In the genomic region with DNA sequence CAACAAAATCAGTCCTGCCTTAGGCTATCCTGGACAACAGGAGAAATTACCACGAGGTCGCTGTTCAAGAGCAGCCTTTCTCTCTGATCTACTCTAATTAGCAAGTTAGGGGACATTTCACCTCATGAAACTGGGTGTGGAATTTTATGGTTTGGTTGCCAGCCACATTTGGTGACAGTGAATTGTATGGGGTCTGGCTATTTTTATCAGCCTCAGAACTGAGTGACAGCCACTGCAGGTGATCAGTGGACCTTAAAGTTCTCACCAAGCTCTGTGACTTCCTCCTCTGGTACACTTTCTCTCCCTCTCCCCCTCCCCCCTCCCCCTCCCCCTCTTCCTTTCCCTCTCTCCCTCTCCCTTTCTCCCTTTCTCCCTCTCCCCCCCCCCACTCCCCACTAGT, we compare ENCODE assay signal across 19 mouse cellular contexts.
DNase-seq lines count a peak whose midpoint lies in the region; ATAC-seq and TF ChIP-seq lines count a peak whose summit lies in the region.
"Had no signal": no experiment of that assay in that cellular context is flagged by ENCODE, and none has a peak within 500 bp of the region (broad histone marks: within the 10 kb centered on the region; RNA-seq: fewer than 3 reads in every experiment).

No protein-coding gene starts in this region.

- TF ChIP-seq RAD21 in CH12.LX (IDR thresholded peaks at IDR 0.05; ENCODE audit: low read depth, low read length): no peak

- H3K9me3 ChIP-seq in forebrain, embryonic 13.5 days (replicated peaks): 0 out of 2 replicates have a peak, but pooled peaks cover 5% of the 10 kb centered on the region
- H3K9me3 ChIP-seq in forebrain, embryonic 11.5 days (ENCODE audit: control insufficient read depth, low read length): no peaks in the 10 kb centered on the region; the same call in 1 of the 2 replicates
- no peaks in the 10 kb centered on the region for H3K9me3 ChIP-seq in CH12.LX (replicated peaks; ENCODE audit: low read length)
- H3K9me3 ChIP-seq: embryonic facial prominence, embryonic 12.5 days; forebrain, embryonic 12.5 days; forebrain, embryonic 15.5 days had no signal

- H3K79me2 ChIP-seq in CH12.LX (replicated peaks; ENCODE audit: control insufficient read depth, extremely low read depth, insufficient read depth, poor library complexity, severe bottlenecking): no peaks in the 10 kb centered on the region

- no peak for ATAC-seq in forebrain, embryonic 13.5 days
- no peak for ATAC-seq in forebrain, embryonic 11.5 days (replicated peaks; ENCODE audit: low FRiP score)
- ATAC-seq: CD4-positive, CD25-positive, alpha-beta regulatory T cell, adult 4 months; forebrain, postnatal 0 days had no signal

- 0 out of 2 replicates have a peak overlapping the region, but pooled peaks have one; percentile 15 for H3K27ac ChIP-seq in forebrain, embryonic 13.5 days
- no peak overlapping the region for H3K27ac ChIP-seq in forebrain, embryonic 11.5 days (ENCODE audit: low read depth, low read length)
- H3K27ac ChIP-seq in spleen, adult 2 months (ENCODE audit: insufficient read depth, low read length): no peak overlapping the region
- no peak overlapping the region for H3K27ac ChIP-seq in CH12.LX (ENCODE audit: insufficient read depth, low read depth)
- H3K27ac ChIP-seq: embryonic facial prominence, embryonic 10.5 days; embryonic facial prominence, embryonic 12.5 days had no signal

- no peaks in the 10 kb centered on the region for H3K36me3 ChIP-seq in forebrain, embryonic 13.5 days (ENCODE audit: poor library complexity, severe bottlenecking)
- no peaks in the 10 kb centered on the region for H3K36me3 ChIP-seq in forebrain, embryonic 11.5 days (ENCODE audit: control insufficient read depth, insufficient read depth, low read length)
- no peaks in the 10 kb centered on the region for H3K36me3 ChIP-seq in spleen, adult 2 months (ENCODE audit: control insufficient read depth, insufficient read depth, low read length)
- H3K36me3 ChIP-seq in CH12.LX (replicated peaks in 1 of 2; ENCODE audit: control insufficient read depth in 1 of 2, insufficient read depth in 1 of 2, low read length in 1 of 2): no peaks in the 10 kb centered on the region
- H3K36me3 ChIP-seq: embryonic facial prominence, embryonic 10.5 days; embryonic facial prominence, embryonic 12.5 days; forebrain, embryonic 12.5 days; forebrain, embryonic 15.5 days had no signal

- no peak for TF ChIP-seq CTCF in spleen, adult 2 months (IDR thresholded peaks at IDR 0.05; ENCODE audit: extremely low read depth, insufficient read depth, insufficient read length, insufficient replicate concordance)
- no peak for TF ChIP-seq CTCF in CH12.LX (conservative IDR thresholded peaks at IDR 0.05 in 1 of 2, IDR thresholded peaks at IDR 0.05 in 1 of 2; ENCODE audit: low read depth in 2 of 2, low read length in 2 of 2)

- DNase-seq in forebrain, embryonic 11.5 days (ENCODE audit: low spot score): no peak
- DNase-seq in spleen, adult 2 months (ENCODE audit: low read depth in 1 of 2, low spot score in 2 of 2): peak; percentile 4 to 34
- no peak for DNase-seq in spleen, adult 12 weeks (ENCODE audit: low spot score)
- DNase-seq in A20 (ENCODE audit: low read depth, low spot score) (peak; percentile 27), CH12.LX (ENCODE audit: extremely low read depth) (peak; percentile 26)
- no peak for DNase-seq in gastrocnemius, postnatal 36 days
- DNase-seq in cerebellum, postnatal 4 days (ENCODE audit: low spot score in 2 of 2): no peak
- DNase-seq: adrenal gland, adult 2 months; adrenal gland, postnatal 10 days; adrenal gland, postnatal 25 days; cerebellum, adult 11 months; cerebellum, adult 8-10 months; forebrain, postnatal 0 days had no signal

- in situ Hi-C loops in CH12.LX (cut with MboI; ENCODE audit: low pct_ligation_motif_present, low pct_unique_long_range_greater_than_20kb, low sequenced_read_pairs): no loop called here

- H3K4me3 ChIP-seq in forebrain, embryonic 13.5 days: no peak overlapping the region
- no peak overlapping the region for H3K4me3 ChIP-seq in forebrain, embryonic 11.5 days (ENCODE audit: low read depth, low read length)
- no peak overlapping the region for H3K4me3 ChIP-seq in spleen, adult 2 months (ENCODE audit: extremely low read depth, insufficient read depth, insufficient read length)
- no peak overlapping the region for H3K4me3 ChIP-seq in CH12.LX (replicated peaks in 1 of 3; ENCODE audit: low read depth in 2 of 3, low read length in 2 of 3, poor library complexity in 1 of 3)
- H3K4me3 ChIP-seq: embryonic facial prominence, embryonic 10.5 days; embryonic facial prominence, embryonic 12.5 days; forebrain, embryonic 12.5 days; forebrain, embryonic 15.5 days had no signal

- H3K4me2 ChIP-seq in forebrain, embryonic 13.5 days: no peak overlapping the region
- no peak overlapping the region for H3K4me2 ChIP-seq in forebrain, embryonic 11.5 days (ENCODE audit: low read depth, low read length, severe bottlenecking)
- no peak overlapping the region for H3K4me2 ChIP-seq in CH12.LX (ENCODE audit: insufficient read depth, low read depth, poor library complexity, severe bottlenecking)
- H3K4me2 ChIP-seq: embryonic facial prominence, embryonic 12.5 days had no signal

- 68% methylated on average over 2 of the region's 2 CpGs for WGBS in forebrain, embryonic 13.5 days
- WGBS in forebrain, embryonic 11.5 days: 75% methylated on average over 2 of the region's 2 CpGs
- 47% methylated on average over 2 of the region's 2 CpGs for WGBS in spleen, adult 2 months

- TF ChIP-seq EP300 in CH12.LX (IDR thresholded peaks at IDR 0.05; ENCODE audit: low read length): no peak

- intact Hi-C loops in gastrocnemius, postnatal 36 days (cut with DNase I): no loop called here

- dilution Hi-C loops in CH12.LX (cut with MboI; ENCODE audit: extremely low pct_ligation_motif_present, extremely low pct_unique_long_range_greater_than_20kb, low sequenced_read_pairs): no loop called here

- H3K4me1 ChIP-seq in forebrain, embryonic 13.5 days: peaks cover 19% of the 10 kb centered on the region
- peaks cover 8% of the 10 kb centered on the region; the same call in 1 of the 2 replicates for H3K4me1 ChIP-seq in forebrain, embryonic 11.5 days (replicated peaks; ENCODE audit: control insufficient read depth, insufficient read depth, low read length)
- peaks cover 11% of the 10 kb centered on the region for H3K4me1 ChIP-seq in spleen, adult 2 months (ENCODE audit: control insufficient read depth, insufficient read depth, insufficient read length)
- H3K4me1 ChIP-seq in CH12.LX (ENCODE audit: control insufficient read depth in 1 of 2, insufficient read depth in 2 of 2): peaks cover 12 to 34% of the 10 kb centered on the region in 2 experiments

- no peaks in the 10 kb centered on the region for H3K27me3 ChIP-seq in forebrain, embryonic 13.5 days
- no peaks in the 10 kb centered on the region for H3K27me3 ChIP-seq in forebrain, embryonic 11.5 days (ENCODE audit: control insufficient read depth, insufficient read depth, low read length)
- no peaks in the 10 kb centered on the region for H3K27me3 ChIP-seq in spleen, adult 2 months (ENCODE audit: control insufficient read depth, insufficient read depth, low read length)
- no peaks in the 10 kb centered on the region for H3K27me3 ChIP-seq in CH12.LX (replicated peaks)
- H3K27me3 ChIP-seq: embryonic facial prominence, embryonic 12.5 days; forebrain, embryonic 12.5 days; forebrain, embryonic 15.5 days had no signal

- no peak for TF ChIP-seq POLR2A in spleen, adult 2 months (IDR thresholded peaks at IDR 0.05; ENCODE audit: low read depth, low read length)
- no peak for TF ChIP-seq POLR2A in CH12.LX (IDR thresholded peaks at IDR 0.05; ENCODE audit: low read depth, low read length)

- no peak overlapping the region for H3K9ac ChIP-seq in forebrain, embryonic 13.5 days
- no peak overlapping the region for H3K9ac ChIP-seq in forebrain, embryonic 11.5 days (ENCODE audit: low read length)
- no peak overlapping the region for H3K9ac ChIP-seq in CH12.LX (ENCODE audit: insufficient read depth, low read depth)
- H3K9ac ChIP-seq: embryonic facial prominence, embryonic 12.5 days; forebrain, embryonic 15.5 days; forebrain, postnatal 0 days had no signal

TF ChIP-seq in CH12.LX, 34 proteins besides CTCF, POLR2A, EP300 and RAD21:
- TF ChIP-seq KAT2A (IDR thresholded peaks at IDR 0.05; ENCODE audit: insufficient replicate concordance, low read length) (no peak), RCOR1 (conservative IDR thresholded peaks at IDR 0.05; ENCODE audit: low read depth, low read length) (no peak), CHD2 (IDR thresholded peaks at IDR 0.05; ENCODE audit: low read length) (0 out of 2 replicates have a peak, but pooled peaks have one; percentile 12)

Comparison
In these comparisons a context has a peak if more than half of its experiments do, and no peak if none do; other contexts are left out.
1. DNase-seq: peak in spleen, adult 2 months (2 of 2), A20 (single experiment) and CH12.LX (single experiment); none in forebrain, embryonic 11.5 days (single experiment), spleen, adult 12 weeks (single experiment), gastrocnemius, postnatal 36 days (0 of 2) and cerebellum, postnatal 4 days (0 of 2).